Mouse (Mus musculus): ENCODE results near the gene Sema3d. TPM values are rescaled to one million over a fixed set of nuclear protein-coding genes. Genes with fewer than 3 reads are reported as not detected.

The Sema3d gene
- total RNA-seq, 2 experiments from 2014 or later = not detected

DNA sequence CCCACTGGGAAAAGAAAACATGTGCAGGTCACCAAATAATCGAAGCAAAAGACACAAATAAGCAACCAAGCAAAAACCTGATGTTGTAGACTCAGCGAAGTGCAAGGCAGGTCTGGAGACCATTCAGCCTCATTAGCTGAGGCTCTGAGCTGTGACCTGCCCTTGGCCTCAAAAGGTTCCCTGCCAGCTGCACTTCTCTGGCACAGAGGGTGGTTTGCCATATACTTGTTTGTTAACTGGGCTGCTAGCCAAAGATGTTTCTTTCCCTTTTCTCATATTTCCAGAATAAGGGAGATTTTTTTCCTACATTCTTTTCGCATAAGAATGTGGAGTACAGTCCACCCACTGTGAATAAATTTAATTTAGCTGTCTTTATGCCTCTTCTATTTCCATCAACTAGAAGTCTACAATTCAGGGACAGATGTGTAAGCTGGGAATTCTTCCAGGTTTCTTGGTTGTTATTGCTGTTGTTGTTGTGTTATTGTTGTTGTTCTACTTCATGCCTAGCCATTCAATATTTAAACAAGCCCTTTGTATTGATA, 200.2 kb downstream of the Sema3d start:
- no peak for ATAC-seq (replicated peaks; ENCODE audit: poor library complexity, severe bottlenecking)

GRCm38 (mm10) chr5:12584886-12585285, 201.7 kb downstream of the Sema3d start:
- ATAC-seq (replicated peaks; ENCODE audit: poor library complexity, severe bottlenecking) = no peak

GRCm38 (mm10) chr5:12634227-12634980, 251.2 kb downstream of the Sema3d start:
- ATAC-seq (replicated peaks; ENCODE audit: poor library complexity, severe bottlenecking) = no peak

DNA sequence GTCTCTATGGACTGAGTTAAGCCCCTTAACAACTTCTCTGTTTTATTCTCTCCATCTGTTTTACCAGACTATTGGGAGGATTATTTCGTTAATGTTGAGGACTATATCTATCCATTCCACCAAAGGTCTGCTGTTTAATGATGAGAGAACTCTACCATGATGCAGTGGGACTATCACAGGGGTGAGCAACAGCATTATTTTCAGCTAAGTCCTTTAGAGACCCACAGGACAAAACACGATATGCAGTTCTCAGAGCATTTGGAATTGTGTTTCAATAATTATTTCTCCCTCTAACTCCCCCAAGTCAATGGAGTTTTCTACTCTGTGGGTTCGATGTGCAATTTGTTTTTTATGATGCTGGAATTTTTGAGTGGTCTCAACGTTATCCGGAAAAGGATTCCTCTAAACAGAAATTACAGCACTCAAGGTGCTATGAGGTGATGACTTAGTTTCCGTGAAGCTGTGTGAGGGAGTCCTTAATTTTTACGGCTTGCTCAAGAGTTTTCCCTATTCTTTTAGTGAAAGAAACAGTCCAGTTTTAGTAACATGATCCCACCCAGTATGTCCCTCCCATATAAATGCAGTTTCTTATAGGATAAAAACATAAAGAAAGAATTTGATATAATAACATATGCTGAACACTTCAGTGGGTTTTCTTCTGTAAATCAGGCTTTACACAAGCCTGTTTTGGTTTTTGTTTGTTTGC, 254.7 kb downstream of the Sema3d start:
- no peak for ATAC-seq (replicated peaks; ENCODE audit: poor library complexity, severe bottlenecking)

All from granulocyte monocyte progenitor cell, adult 5-6 weeks (primary cell).